Mouse (Mus musculus) spleen, postnatal 14 days (tissue): ENCODE data around the gene Gpd1.
A peak's percentile ranks its signal among the peaks of the same experiment; 100 is the strongest.
"Not testable (repeated sequence)": the region's sequence is repeated elsewhere in the genome, so short reads cannot be mapped to it uniquely, and the experiment has no call there.

Experiments
- DNase-seq, 2 experiments: peaks; one replicate each; pipeline ENCODE4 v3.0.0; 2021 to 2022; ENCODE audit warnings: low spot score in 2 of 2

Gene Gpd1

DNA sequence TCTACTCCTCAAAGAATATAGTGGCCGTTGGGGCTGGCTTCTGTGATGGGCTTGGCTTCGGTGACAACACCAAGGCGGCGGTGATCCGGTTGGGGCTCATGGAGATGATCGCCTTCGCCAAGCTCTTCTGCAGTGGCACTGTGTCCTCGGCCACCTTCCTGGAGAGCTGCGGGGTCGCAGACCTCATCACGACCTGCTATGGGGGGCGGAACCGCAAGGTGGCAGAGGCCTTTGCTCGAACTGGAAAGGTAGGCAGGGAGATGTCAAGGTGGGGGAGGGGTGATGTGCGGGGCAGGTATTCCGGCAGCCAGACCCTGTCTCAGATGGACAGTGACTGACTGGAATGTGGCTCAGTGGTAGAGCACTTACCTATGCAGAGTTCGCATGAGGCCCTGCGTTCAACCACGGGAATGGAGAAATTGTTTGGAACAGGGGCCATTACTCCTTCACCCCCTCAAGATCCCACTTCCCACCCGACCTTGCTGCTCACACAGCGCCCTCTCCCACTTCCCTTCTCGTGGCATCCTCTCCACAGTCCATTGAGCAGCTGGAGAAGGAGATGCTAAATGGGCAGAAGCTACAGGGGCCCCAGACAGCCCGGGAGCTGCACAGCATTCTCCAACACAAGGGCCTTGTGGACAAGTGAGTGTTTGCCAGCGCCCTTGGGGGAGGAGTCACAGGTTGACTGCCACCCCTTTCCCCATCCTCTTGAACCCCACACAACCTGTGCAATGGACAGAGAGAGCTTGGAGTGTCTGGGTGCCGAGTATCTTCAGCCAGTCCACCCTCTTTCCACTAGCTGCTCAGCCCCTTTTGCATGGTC lies 4.8 kb downstream of the Gpd1 start:
- no peak for DNase-seq

DNA sequence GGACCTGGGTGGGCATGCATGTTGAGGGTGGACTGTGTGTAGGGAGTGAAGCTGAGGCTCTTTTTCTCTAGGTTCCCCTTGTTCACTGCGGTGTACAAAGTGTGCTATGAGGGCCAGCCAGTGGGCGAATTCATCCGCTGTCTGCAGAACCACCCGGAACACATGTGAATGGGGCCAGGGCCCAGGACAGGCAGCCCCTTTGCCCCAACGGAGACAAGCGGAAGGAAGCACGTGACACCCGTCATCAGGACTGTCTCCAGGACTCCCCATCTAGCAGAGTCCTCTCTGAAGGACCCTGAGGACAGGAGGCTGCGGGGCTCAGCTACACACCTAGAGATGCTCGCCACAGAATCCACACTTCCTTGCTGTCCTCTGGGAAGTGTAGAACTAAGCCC lies 5.8 kb downstream of the Gpd1 start:
- no peak for DNase-seq

DNA sequence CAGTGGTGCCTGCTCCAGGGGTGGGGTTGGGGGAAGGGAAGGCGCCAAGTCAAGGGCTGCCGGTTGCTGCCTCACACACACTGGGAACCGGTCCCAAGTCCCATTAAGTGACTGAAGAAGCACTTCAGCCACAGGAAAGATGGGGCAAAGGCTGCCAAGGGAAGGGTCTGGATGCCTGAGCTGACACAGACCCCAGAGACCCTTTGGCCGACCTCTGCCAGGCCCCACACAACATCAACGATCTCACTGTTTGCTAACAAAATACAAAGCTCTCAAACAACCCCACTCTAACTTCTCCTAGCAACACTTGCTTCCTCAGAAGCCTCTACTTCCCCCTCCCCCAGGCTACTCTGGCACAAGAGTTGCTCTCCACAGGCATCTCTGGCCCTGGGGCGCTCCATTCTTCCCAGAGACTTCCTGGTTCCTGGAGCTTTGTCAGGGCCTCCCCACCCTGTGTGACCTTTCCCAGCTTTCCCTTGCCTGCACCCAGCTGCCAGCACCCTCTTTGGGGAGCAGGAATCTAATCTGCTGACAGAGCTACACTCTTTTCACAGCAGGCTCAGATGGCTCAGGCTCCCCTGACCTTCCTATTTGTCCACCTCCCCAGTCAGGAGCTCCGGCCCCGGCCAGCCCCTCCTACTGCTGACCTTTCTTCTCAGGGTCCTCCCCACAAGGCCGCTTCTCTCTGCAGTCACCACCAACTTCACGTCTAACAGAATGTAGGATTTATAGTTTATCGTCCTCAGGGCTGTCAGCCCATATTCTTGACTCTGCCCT lies 6.4 kb downstream of the Gpd1 start:
- DNase-seq = no peak

DNA sequence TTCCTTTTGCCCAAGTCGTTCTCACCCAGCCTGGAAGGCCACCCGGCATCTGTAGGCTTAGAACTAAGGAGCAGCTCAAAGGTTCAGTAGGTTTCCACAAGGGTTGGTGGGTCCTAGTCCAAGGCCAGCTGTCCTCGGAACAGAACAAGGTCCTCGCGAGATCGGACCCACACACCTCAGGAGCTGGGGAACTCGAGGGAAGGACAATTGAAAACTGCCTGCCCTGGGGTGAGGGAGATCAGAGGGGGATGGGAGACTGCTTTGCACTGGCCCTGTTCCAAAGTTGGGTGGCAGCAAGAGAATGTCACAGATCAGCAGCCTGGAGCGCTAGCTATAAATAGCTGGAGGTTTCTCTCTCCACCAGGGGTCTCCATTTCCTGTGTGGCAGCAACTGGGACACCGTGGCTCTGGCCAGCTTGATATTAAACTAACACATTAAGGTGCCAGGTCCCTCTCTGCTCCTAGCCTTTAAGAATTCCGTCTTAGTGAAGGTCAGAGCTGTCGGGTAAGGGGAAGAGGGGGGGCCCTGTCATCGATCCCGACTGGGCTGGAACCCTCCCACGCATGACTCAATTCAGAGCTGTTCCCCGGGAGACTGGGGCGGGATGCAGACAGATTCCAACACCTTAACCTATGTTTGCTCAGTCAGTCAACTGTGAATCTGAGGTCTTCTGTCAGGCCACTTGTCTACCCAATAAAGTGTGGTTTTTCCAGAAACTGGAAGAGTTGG lies 7.1 kb downstream of the Gpd1 start:
- no peak for DNase-seq

DNA sequence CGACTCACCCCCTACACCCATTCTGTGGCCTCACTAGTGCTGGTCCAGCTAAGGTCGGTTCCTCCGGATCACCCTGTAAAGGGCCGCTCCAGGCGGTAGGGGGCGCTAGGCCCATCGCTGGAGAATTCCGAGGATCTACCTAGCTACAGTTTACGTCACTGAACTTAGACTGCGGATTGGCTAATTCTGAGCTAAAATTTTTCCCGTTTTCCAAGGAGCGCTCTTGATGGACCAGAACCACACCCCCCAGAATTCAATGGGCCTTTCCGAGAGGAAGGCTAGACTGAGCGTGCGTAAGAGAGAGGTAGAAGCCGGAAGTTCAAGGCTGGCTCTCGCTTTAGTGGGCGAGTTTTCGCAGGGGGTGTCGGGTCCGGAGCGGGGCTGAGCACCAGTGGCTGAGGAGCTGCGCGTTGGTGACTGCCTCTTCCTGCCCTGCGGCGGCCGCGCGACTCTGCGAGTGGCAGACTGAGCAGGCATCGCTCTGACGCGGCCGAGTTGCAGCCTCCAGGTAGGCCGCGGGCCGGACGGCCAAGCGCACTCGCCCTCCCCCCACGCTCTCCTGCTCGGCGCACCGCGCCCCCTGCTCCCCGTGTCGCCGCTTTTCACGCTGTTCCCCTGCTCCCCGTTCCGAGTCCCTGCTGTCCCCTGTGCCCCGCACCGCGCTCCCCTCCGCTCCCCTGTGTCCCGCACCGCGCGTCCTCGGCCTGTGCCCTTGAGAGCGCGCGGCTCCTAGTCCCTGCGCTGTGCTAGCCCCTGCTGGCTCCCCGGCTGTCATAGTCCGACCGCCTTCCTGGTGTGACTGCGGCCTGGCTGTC lies 8.2 kb downstream of the Gpd1 start, which contains the start of gene Cox14:
Gene Cox14, plus strand, starts transcription at position 278 of the 815 bp plus-strand sequence.
- DNase-seq = peak; percentile 84 to 89

DNA sequence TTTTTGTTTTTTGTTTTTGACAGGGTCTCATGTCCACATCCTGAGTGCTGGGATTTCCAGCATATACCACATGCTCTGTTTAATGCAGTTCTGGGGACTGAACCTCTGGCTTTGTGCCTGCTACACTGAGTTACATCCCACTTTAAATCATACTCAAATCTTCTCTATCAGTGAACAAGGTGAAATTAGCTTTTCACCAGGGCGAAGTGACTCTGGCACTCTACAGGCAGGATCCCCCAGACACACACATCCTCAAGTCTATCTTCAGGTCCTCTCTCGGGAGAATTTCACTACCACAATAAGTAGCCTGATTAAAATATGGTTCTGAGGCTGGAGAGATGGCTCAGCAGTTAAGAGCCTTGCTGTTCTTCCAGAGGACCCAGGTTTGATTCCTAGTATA lies 9.2 kb downstream of the Gpd1 start:
- DNase-seq = no peak

DNA sequence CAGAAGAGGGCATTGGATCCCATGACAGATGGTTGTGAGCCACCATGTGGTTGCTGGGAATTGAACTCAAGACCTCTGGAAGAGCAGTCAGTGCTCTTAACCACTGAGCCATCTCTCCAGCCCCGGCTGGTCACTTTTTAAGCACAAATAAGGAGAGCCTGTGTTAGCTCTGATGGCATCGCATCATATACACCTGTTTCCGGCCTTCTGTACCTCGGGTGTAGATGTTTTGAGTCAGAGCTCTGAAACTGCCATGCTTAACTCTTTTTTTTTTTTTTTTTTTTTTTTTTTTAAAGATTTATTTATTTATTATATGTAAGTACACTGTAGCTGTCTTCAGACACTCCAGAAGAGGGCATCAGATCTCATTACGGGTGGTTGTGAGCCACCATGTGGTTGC lies 9.7 kb downstream of the Gpd1 start:
- DNase-seq = not testable (repeated sequence)

DNA sequence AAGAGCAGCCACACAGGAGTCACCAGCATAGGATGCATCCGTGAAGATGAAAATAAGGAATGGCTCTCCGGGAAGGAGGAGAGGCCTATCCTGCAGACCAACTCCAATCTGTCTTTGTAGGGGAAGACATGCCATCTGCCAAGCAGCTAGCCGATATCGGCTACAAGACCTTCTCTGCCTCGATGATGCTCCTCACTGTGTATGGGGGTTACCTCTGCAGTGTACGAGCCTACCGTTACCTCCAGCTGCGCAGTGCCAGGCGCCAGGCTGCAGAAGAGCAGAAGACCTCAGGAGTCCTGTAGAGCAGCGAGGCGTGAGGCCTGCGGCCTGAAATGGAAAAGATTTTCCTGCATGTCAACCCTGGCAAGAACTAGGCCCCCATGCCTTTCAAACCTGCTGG lies 10.2 kb downstream of the Gpd1 start:
- DNase-seq = no peak

DNA sequence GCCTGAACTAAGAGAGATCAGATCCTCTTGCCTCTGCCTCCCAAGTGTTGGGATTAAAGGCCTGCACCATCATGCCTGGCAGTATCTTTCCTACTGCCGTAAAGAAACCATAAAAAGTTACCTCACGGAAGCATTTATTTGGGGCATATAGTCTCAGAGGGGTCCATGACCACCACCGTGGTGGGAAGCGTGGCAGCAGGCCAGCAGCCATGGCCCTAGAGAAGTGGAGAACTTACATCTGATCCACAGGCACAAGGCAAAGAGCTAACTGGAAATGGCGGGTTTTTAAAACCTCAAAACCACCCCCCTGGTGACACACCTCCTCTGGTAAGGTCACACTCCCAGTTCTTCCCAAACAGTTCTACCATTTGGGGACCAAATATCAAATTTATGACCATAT lies 10.9 kb downstream of the Gpd1 start:
- DNase-seq = no peak

DNA sequence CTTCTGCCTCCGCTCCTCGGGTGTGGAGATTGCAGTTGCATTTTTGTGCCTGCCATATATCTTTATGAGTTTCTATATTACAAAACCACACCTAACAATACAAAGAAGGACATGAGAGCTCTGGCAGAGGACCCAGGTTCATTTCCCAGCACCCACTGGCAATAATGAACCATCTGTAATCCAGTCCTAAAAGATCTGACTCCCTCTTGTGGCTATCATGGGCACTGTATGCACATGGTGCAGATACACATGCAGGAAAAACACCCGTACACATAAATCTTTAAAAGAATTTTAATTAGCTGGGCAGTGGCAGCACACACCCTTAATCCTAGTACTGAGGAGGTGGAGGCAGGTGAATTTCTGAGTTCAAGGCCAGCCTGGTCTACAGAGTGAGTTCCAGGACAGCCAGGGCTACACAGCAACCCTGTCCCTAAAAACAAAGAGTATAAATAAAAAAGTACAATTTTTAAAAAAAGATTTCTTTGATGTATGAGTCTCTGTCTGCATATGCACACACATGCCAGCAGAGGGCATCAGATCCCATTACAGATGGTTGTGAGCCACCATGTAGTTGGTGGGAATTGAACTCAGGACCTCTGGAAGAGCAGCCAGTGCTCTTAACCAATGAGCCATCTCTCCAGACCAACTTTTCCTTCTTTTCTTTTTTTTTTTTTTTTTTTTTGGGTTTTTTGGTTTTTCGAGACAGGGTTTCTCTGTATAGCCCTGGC lies 11.9 kb downstream of the Gpd1 start:
- DNase-seq = no peak

DNA sequence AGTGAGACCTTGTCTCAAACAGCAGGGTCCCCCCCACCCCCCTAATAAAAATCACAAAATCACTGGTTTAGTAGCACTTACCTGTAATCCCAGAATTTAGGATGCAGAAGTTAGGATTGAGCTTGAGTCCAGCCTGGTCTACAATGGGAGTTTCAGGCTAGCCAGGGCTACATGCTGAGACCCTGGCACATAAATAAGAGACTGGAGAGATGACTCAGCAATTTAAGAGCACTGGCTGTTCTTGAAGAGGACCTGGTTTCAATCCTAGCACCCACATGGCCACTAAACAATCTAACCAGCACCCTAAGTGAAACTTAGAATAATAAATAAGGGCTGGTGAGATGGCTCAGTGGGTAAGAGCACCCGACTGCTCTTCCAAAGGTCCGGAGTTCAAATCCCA lies 13.9 kb downstream of the Gpd1 start:
- DNase-seq = no peak

DNA sequence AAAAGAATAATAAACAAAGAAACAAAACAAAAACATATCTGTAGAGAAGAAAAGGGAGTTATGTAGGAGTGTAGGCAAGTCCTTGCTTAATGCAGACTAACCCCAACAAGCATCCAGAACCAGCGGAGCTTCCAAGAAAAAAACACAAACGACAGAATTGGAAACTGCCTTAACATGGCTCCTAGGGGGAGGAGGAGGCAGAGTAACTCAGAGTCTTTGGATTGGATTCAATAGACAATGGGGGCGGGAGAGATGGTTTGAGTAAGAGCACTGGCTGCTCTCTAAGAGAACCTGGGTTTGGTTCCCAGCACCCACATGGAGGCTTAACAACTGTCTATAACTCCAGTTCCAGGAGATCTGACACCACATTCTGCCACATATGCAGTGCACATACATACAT lies 14.4 kb downstream of the Gpd1 start:
- no peak for DNase-seq

DNA sequence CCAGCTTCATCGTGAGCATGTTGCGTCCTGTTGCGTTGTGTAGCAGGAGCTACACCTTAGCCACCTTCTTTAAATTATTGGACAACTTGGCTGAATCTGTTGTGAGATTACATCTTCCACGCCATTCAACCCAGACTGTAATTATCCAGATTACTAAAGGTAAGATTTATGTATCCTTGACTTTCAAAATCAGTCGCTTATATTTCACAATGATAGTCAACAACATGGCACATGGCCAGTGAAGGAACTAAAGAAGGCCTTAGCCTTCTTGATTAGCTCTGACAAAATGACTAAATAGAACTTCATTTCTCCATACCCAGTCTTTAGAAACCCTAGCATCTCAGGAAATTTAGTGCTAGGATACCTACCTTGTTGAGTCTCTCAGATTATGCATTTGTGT lies 15.9 kb downstream of the Gpd1 start:
- DNase-seq = no peak

DNA sequence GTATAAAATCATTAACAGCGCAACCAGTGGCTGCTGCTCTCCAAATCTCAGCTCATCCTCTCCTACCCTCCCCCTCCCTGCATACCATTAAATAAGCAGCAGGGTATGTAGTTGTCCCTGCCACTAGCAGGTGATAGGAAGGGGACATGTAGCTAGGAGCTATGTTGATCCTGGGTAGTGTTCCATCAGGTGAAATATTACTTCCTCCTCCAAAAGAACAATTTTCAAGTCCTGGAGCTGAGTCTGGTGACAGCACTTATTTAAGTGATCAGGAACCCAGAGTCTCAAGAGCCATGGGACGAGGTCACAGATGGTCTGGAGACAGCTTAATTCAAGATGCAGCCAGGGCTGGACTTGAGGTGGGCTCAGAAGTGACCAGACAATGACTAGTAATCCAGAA lies 18.3 kb downstream of the Gpd1 start:
- DNase-seq = peak; percentile 100

DNA sequence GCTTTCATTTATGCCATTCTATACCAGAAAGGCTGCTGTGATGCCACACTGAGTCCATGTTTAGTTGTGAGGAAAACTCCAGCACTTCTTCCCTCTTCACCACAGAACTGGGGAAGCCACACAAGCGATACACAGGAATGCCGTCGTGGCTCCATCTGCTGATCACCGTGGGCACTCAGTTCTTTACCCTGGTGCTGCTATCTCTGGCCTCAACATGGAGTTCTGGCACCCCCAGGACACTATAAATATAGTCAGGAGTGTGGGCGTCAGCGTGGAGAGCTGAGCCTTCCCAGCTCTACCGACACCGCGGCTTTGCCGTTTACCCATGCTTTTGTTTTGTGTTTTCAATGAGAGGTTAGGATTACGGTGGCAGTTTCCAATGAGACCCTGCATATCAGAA lies 19.4 kb downstream of the Gpd1 start:
- DNase-seq = no peak

DNA sequence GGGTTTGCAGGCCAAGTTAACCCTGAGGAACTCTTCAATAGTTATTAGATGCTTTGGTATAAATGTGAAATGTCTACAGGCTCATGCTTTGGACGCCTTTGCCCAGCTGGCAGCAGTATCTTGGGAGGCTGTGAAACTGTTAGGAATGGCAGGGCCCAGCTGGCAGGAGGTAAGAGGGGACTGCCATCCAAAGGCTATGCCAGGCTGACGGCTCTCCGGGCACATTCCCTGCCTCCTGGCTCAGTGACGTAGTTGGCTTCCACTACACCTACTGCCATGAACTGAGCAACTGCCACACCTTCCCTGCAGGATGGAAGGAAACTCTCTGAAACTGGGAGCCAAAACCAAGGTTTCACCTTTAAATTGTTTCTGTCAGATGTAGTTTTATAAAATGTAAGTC lies 22.9 kb downstream of the Gpd1 start:
- no peak for DNase-seq

DNA sequence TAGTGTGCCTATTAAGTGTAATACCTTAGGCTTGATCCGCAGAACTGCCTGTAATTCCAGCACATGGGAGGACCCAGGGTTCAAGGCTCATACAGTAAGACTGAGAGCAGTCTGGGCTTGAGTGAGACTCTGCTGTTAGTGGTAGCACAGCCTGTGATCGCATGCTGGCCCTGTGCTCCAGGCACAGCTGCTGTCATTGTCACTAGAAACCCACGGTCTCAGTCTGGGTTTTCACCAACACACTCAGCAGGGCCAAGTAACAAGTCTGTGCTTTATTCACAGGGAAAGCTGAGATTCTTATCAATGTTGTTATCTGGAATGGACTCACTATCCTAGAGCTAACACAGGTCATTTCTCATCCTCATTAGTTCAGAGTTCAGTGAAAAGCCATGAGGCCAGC lies 36.9 kb downstream of the Gpd1 start:
- DNase-seq = no peak

DNA sequence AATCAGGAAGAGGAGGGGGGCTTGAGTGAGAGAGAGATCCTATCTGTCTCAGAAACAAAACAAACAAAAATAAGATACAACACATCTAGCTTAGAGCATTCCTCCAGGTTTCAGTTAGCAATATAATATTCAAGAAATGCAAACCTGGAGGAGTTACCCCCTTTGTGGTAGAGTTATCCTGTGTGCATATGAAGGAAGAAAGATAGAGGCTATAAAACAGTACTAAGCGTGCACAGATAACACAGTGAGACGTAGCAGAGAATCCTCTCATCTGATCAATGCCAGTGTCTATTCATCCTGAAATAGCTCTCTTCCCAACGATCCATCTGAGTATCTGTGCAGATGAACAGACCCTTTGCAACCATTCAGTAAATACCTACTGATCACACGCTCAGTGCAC lies 50.2 kb downstream of the Gpd1 start:
- no peak for DNase-seq

DNA sequence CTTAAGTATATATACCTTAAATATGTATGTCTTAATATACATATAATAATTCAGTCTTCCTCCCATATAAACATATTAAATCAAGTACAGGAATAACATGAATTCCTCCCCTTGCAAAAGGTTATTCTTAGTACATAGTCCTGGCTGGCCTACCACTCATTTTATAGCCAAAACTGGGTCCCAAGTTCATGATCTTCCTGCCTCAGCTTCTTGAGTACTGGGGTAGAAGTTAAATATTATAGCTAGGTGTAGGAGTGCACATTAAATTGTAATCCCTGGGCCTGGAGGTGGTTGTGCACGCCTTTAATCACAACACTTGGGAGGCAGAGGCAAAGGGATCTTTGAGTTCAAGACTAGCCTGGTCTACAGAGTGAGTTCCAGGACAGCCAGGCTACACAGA lies 51.4 kb downstream of the Gpd1 start:
- DNase-seq = no peak

DNA sequence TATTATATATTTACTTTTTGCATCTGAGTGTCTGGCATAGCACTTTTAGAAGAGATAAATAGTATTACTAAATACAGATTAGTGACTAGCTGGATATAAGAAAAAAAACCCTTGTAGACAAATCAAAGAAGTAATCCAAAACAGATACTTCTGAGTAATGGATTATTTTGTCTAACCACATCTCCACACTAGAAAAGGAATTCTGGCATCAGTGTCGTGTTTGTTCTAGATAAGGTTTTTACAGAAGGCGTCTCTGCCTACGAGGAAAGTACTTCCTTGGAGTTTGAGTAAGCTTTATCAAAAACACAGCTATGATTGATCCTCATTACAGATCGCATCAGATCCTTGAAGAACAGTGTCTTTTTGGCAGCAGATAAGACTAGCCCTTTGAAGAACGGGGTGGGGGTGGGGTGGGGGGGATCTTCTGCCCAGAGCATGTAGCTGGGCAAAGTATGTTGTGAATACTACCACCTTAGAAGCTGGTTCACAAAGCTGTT lies 53.7 kb downstream of the Gpd1 start:
- DNase-seq = no peak
